Mouse (Mus musculus) left cerebral cortex, adult 11 months (tissue): Measurements from ENCODE around the gene Fndc3b.
A peak's percentile ranks its signal among the peaks of the same experiment; 100 is the strongest.

Source experiments
- DNase-seq: peaks from one replicate; pipeline ENCODE4 v3.0.0; 2022; ENCODE audit warnings: low spot score

Fndc3b gene

DNA sequence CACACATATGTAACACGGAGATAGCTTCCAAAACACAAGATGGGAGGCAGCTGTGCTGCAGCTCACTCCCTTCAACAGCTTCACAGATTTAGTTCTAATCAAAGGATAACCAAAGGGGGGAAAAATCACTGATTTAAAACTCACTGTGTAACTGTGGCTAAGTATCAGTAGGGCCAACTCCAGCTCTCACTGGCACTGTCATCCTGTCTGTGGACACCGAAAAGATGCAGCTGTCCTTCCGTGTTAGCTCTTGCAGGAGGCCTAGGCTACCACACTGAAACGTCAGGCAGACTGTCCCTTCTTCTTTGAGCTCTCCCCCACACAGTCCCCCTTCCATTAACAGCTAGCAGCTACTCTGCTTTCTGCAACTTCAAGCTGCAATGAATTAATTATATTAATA, 89.9 kb downstream of the Fndc3b start:
- DNase-seq: no peak

- no peak for DNase-seq
Measured at GRCm38 (mm10) chr3:27617733-27618132, 93.4 kb downstream of the Fndc3b start.

GRCm38 (mm10) chr3:27617237-27617499, 93.9 kb downstream of the Fndc3b start:
- no peak for DNase-seq

DNA sequence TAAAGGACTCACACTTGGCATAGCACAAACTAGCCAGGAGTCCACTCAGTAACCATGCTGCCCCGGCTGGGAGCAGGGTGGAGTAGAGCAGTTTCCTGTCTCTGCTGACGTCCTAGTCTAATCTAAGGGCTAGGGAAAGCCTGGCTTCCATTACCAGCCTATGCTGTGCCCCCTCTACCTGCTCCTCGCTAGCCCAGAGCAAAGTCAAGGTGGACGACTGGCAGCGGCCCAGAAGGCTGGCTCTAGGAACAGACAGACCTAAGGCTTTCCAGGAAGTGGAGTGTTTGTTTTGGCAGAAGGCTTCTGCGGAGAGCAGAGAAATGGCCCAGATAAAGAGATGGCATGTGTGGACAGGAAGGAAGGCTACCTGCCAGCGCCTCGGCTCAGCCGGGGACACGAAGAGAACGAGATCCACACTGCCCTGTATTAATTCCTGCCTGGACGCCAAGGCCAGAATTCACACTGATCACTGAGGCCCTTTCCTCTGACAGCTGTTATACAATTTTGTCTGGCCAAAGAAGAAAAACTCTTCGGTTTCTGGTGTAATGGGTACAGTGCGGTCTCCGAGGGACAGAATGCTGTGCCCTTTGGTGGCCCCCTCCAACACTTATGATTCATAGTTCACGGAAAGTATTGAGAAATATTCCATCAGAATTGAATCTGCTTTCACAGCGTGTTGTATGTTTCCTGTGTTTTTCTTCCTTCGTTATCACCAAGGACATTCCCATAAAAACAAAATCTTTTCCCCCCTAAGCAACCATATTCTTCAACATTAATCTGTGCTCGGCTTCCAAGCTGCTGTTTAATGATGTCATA, 94.5 kb downstream of the Fndc3b start:
- DNase-seq: no peak

DNA sequence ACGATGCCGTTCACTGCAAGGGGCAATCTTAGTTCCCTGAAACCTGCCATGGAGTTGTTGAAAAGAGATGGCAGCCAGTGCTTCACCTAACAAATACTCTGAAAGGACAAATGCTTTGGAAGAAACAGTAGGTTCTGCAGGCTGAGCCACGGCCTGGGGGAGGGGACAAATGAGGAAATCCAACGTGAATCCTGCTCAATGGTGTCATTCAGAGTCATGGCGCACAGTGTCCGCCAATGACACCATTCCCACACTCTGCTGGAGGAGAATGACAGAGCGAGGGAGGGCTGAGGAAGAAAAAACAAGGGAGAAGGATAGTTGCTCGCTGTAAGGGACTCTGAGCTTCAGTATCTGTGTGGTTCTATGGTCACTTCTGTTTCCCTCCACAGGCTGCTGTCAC, 95.6 kb downstream of the Fndc3b start:
- DNase-seq: no peak

GRCm38 (mm10) chr3:27613828-27614227, 97.3 kb downstream of the Fndc3b start:
- no peak for DNase-seq

GRCm38 (mm10) chr3:27613011-27613410, 98.1 kb downstream of the Fndc3b start:
- DNase-seq: no peak

DNA sequence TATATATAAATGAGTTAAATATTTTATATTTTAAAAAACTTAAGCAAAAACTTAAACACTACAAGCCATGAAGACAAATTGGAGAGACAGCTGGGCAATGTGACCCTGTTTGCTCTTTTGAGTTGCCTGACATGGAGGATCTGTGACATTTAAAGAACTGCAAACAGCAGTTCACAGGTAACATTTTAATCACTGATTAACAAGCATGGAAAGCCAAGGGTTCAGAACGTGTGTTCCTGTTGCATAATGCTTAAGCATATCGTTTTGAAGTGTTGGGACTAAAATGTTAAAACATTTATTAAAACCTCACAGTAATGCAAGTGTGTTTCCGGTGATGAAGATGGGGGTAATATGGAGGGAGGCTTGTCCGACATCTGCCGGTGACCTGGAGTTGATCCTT, 99.1 kb downstream of the Fndc3b start:
- no peak for DNase-seq

DNA sequence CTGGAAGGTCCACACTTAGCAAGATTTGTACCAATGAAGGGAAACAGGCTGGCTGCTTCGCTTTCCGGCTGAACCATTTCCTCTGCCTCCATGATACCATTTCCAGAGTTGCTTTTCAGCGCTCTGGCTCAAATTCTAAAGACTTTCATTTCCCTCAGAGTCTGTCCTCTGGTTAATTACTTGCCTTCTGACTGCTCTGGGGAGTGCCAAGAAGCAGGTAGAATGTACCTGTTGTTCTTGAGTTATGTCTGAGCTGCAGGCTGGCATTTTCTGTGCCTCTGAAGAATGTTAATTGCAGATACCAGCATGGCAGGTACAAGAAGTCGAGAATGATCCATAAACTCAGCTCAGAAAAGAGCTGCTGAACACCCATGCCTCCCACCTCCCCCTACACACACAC, 100.6 kb downstream of the Fndc3b start:
- no peak for DNase-seq

DNA sequence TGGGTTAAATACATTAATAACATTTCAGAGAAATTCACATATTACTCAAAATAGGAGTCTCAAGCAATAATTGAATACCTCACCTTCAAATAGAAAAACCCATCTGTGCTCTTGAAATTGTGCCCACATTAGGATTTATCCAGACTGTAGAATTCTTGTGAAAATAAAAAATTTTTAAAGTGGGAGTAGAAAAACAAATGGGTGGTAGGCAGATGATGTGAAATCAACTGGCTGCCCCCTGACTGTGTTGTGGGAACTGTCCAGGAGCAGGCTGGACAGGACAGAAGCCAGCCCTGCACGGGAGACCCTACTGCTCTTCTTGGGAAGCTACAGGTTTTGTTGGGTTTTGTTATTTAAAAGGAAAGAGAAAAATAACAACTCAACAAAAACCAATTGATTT, 101.0 kb downstream of the Fndc3b start:
- no peak for DNase-seq

DNA sequence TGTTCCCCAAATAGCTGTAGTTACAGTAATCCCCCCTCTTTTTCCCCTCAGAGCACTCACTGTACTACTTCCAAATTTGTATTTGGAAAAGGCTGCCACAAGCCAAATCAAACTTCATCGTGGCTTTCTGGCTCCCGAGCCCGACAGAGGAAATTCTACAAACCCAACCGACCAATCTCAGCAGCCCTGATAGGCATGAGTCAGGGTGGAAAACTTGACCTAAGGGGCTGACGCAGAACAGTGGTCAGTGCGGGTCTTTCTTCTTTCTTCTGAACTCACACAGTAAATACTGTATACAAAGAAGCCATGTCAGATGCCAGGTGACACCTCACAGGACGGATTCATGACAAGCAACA, 103.3 kb downstream of the Fndc3b start:
- DNase-seq: no peak

- peak; percentile 29 for DNase-seq
Measured at GRCm38 (mm10) chr3:27607081-27607795, 103.9 kb downstream of the Fndc3b start.

DNA sequence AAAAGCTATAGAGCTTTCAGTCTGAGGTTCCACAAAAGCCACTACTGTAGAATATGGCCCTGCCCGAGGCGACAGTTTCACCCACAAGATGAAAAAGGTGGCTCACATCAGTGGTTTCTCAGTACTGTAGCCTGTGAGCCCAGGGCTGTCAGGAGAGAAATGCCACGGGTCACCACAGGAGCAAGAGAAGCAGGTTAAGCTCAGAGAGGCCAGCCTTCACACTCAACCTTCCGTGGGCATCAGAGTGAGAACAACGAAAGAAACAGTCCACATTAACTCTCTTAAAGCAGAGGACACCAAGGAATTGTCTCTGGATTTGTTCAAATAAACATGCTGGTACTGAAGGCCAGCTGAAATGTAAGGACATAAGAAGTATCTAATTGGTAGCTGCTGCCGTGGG, 104.5 kb downstream of the Fndc3b start:
- no peak for DNase-seq

DNA sequence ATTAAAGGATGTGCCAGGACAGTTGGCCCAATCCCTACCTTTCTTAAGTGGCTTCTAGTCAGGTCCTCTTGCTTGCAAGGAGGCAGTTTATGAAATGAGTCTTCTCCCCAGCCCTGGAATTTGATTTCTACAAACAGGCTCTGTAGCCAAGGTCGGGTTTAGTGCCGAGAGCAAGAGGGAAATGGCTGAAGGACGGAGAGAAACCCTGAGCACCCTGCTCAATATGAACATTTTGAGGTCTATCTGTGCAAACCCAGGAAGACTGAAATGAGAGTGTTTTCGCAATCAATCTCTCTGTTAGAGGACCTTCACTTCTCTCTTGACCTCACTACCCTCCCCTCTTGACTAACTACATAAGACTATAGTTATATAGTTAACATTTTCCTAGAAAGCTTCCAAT, 105.5 kb downstream of the Fndc3b start:
- DNase-seq: no peak

- no peak for DNase-seq
Measured at GRCm38 (mm10) chr3:27605081-27605480, 106.0 kb downstream of the Fndc3b start.

GRCm38 (mm10) chr3:27604629-27605028, 106.5 kb downstream of the Fndc3b start:
- no peak for DNase-seq

DNA sequence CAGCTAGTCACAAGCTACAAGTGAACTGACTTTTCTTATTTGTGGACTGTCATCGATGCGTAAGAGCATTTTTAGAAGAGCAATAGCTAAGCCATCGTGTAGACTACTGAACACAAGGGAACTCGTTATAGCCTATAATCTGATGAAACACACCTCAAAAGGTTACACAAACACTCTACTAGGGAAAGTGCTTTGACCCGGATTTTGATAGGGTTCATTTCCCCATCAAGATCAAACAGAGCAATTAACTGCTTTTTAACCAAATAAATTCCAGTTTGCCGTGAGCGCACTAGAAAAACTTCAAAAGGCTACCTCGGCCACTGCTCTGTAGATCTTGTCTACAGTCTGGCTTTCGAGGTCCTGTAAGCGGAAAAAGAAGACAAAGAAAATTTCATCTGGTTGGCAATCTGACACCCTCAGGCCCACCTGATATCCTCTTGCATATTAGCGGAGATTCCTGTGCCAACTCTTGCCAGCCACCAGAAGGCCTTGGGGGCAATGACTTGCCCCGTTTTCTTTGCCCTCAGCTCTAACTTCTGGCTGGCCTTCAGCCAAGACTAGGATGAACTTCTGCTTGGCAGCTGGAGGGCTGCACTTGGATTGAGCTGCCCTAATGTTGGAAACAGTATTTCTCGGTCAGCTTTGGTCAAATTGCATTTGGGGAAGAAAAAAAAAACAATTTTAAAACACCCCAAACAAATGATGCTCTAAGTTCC, 107.0 kb downstream of the Fndc3b start:
- no peak for DNase-seq

- no peak for DNase-seq
Measured at GRCm38 (mm10) chr3:27600645-27601044, 110.5 kb downstream of the Fndc3b start.

DNA sequence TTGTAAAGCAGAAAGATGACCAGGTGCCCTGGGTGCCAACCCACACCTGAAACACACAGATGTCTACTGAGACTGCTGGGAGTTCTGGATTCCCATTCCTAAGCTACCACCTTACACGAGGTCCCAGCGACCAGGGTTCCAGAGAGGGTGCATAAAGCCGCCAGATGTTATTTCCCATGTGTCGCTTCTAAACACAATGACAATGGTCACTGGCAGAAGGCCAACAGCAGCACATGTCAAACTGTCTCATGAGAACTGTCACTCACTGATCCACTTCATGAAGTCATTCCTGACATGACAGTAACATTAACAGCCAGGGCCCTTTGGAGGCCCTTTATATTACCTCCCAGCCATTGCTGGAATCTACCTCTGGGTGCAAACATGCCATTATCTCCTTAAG, 110.9 kb downstream of the Fndc3b start:
- DNase-seq: no peak

DNA sequence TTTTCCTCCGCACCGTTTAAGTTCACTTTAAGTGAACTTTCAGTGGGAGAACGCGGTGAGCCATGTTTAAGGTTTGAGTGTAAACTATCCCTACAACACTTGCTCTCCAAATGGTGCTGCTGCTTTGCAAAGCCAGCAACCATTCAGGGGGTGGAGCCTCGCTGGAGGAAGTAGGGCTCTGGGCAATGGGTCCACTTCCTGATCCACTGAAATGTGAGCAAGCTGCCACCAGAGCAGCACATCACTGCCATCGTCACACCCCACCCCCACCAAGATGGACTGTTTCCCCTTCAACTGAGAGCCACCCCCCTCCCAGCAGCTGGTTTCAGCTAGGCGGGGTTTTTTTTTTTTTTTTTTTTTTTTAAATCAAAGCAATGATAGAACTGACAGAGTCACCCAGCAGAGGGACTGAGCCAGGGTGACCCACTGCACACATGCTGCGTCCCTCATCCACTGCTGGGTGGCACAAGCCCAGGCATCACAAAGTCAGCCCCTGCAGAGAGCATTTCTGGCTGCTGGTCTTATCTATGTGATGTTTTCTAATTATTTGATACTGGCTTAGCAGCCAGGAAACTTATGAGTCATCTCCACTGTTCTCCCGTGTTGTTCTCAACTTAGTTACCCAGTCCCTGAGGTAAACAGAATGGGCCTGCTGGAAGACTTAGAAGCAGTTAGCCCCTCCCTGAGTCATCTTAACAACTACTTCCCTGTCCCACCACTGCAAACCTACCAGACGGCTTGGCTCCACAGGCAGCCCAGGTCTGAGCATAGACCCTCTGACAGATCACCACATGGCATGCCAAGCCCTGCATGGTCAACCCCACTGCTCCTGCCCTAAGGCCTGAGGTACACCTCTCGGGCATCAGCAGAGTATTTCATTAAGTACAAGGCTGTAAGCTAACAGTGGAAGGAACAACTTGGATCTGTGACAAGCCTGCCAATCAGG, 112.4 kb downstream of the Fndc3b start:
- no peak for DNase-seq

GRCm38 (mm10) chr3:27593485-27594138, 117.5 kb downstream of the Fndc3b start:
- no peak for DNase-seq
